Mouse (Mus musculus): ENCODE results near the gene Cdkl3. TPM values are rescaled to one million over a fixed set of nuclear protein-coding genes. Genes with fewer than 3 reads are reported as not detected.

Gene Cdkl3
- polyA plus RNA-seq, 1 experiment from 2014 or later = 1.6 TPM

DNA sequence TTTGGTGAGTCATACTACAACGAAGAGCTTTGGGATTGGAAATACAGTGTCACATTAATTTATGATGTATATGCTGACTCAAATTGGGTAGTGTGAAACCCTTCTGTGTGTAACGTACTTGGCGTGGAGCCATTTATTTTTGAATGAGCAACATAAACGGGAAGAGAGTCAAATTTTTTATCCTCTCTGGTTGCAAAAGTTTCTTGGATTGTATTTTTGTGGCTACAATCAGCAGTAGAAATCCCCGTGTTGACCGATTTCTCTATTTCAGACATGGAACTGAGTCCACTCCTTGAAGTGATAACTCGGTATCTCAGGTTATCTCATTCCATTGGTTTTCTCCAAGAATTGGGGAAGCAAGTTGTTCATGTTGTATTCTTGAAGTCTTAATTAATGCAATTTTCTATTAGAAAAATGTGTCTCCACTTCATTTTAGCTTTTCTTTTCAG is 95.8 kb downstream of the Cdkl3 start:
- 1% methylated on average over 7 of the region's 7 CpGs for WGBS (ENCODE audit: insufficient replicate concordance)
- H3K9me3 ChIP-seq (ENCODE audit: low read length) = no peaks in the 10 kb centered on the region
- no peaks in the 10 kb centered on the region for H3K27me3 ChIP-seq (ENCODE audit: insufficient read depth, low read length)
- no peak for TF ChIP-seq CTCF (IDR thresholded peaks at IDR 0.05; ENCODE audit: low read depth)
- TF ChIP-seq EP300 (IDR thresholded peaks at IDR 0.05; ENCODE audit: low read depth) = no peak
- peak overlapping the region; percentile 99 for H3K9ac ChIP-seq (replicated peaks)
- 0 out of 2 replicates have a peak, but pooled peaks cover 2% of the 10 kb centered on the region for H3K36me3 ChIP-seq (replicated peaks; ENCODE audit: insufficient read depth, low read length)
- peak overlapping the region; percentile 83 for H3K4me2 ChIP-seq (ENCODE audit: low read depth, low read length)
- H3K4me3 ChIP-seq (ENCODE audit: low read depth, low read length) = peak overlapping the region; percentile 81
- ATAC-seq (no peak), DNase-seq (no peak)
- H3K4me1 ChIP-seq (ENCODE audit: insufficient read depth) = peaks cover 45% of the 10 kb centered on the region
- peak overlapping the region; percentile 100 for H3K27ac ChIP-seq (ENCODE audit: low read depth)

DNA sequence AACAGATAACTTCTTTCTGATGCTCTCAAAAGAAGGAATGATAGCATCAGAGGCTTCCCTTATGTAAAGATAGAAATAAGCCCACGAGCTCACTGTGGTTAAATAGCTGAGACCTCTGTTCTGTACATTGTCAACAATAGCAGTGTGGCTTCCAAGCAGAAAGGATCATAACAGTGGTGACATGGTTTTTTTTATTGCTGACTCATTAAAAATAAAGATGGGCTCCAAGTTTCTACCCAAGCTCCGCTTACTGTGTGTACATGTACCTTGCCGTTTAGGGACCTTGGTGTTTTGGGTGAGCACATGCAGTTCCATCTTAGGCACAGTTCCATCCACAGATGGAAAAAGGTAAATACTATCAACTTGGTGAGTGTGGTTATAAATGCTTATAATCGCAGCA is 99.0 kb downstream of the Cdkl3 start:
- 0 out of 2 replicates have a peak, but pooled peaks cover 2% of the 10 kb centered on the region for H3K36me3 ChIP-seq (replicated peaks; ENCODE audit: insufficient read depth, low read length)
- no peak overlapping the region for H3K27ac ChIP-seq (ENCODE audit: low read depth)
- no peak overlapping the region; the same call in 1 of the 2 replicates for H3K9ac ChIP-seq (replicated peaks)
- DNase-seq = no peak
- WGBS (ENCODE audit: insufficient replicate concordance) = 60% methylated on average over 4 of the region's 4 CpGs
- no peaks in the 10 kb centered on the region for H3K9me3 ChIP-seq (ENCODE audit: low read length)
- no peak for ATAC-seq
- no peaks in the 10 kb centered on the region for H3K27me3 ChIP-seq (ENCODE audit: insufficient read depth, low read length)
- H3K4me2 ChIP-seq (ENCODE audit: low read depth, low read length) = no peak overlapping the region
- peaks cover 45% of the 10 kb centered on the region for H3K4me1 ChIP-seq (ENCODE audit: insufficient read depth)
- H3K4me3 ChIP-seq (ENCODE audit: low read depth, low read length) = no peak overlapping the region
- no peak for TF ChIP-seq CTCF (IDR thresholded peaks at IDR 0.05; ENCODE audit: low read depth)
- TF ChIP-seq EP300 (IDR thresholded peaks at IDR 0.05; ENCODE audit: low read depth) = no peak

DNA sequence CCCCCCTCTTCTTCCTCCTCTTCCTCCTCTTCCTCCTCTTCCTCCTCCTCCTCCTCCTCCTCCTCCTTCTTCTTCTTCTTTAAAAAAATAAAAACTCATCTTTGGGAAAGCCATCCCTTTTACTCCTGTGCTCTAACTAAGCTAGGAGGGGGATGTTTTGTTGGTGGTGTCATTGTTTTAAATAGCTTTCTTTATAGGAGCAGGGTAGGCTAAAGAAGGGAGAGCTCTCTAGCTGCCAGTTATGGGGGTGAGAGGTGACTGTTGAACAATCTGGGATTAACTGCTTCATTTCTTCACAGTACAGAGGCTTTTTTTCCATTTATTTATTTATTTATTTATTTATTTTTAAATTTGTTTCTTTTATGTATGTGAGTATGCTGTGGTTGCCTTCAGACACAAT is 101.5 kb downstream of the Cdkl3 start:
- ATAC-seq = no peak
- Histone ChIP-seq H3K36me3 (replicated peaks; ENCODE audit: insufficient read depth, low read length) (0 out of 2 replicates have a peak, but pooled peaks cover 2% of the 10 kb centered on the region), H3K4me2 (ENCODE audit: low read depth, low read length) (no peak overlapping the region), H3K4me3 (ENCODE audit: low read depth, low read length) (no peak overlapping the region), H3K9me3 (ENCODE audit: low read length) (no peaks in the 10 kb centered on the region), H3K9ac (replicated peaks) (no peak overlapping the region), H3K27me3 (ENCODE audit: insufficient read depth, low read length) (no peaks in the 10 kb centered on the region), H3K4me1 (ENCODE audit: insufficient read depth) (peaks cover 46% of the 10 kb centered on the region), H3K27ac (ENCODE audit: low read depth) (no peak overlapping the region)
- DNase-seq = no peak
- TF ChIP-seq CTCF (IDR thresholded peaks at IDR 0.05; ENCODE audit: low read depth) (no peak), EP300 (IDR thresholded peaks at IDR 0.05; ENCODE audit: low read depth) (no peak)

DNA sequence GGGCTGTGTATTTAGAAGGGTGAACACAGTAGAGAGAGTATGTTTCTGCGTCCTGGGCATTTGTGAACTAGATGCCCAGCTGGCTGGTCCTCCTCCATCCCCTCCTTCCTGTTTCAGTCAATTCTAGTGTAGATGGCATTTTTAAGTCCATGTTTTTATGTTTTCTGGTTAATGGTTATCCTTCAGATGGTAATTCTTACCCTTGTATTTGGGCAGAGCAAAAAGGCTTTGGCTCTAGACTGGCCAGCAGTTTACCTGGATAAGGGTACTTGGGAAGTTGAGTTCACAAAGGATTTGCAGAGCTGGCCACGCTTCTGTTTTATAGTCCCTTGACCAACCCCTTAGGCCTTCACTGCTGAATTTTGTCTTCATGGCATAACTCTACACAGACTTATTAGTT is 102.0 kb downstream of the Cdkl3 start:
- TF ChIP-seq EP300 (IDR thresholded peaks at IDR 0.05; ENCODE audit: low read depth) (no peak), CTCF (IDR thresholded peaks at IDR 0.05; ENCODE audit: low read depth) (no peak)
- Histone ChIP-seq H3K4me3 (ENCODE audit: low read depth, low read length) (no peak overlapping the region), H3K27me3 (ENCODE audit: insufficient read depth, low read length) (no peaks in the 10 kb centered on the region), H3K4me2 (ENCODE audit: low read depth, low read length) (no peak overlapping the region), H3K9ac (replicated peaks) (no peak overlapping the region), H3K9me3 (ENCODE audit: low read length) (no peaks in the 10 kb centered on the region), H3K4me1 (ENCODE audit: insufficient read depth) (peaks cover 40% of the 10 kb centered on the region), H3K27ac (ENCODE audit: low read depth) (no peak overlapping the region), H3K36me3 (replicated peaks; ENCODE audit: insufficient read depth, low read length) (0 out of 2 replicates have a peak, but pooled peaks cover 2% of the 10 kb centered on the region)
- ATAC-seq = no peak
- 84% methylated on average over 2 of the region's 2 CpGs for WGBS (ENCODE audit: insufficient replicate concordance)
- no peak for DNase-seq

DNA sequence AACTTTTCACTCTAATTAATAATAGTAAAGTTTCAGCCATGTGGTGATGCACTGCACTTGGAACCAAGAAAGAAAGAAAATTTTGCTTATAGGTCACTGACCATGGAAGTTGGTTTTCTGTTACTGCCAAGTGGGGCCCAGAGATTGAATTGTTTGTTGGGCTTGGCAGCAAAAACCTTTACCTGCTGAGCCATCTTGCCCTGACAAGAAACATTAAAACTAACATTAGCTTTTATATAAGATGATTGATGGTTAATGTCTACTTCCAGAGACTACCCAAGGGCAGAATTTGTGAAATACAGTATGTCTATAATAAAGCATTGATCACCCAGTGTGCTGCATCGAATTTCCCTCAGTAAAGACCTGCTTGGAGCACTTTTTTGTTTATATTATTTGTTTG is 102.4 kb downstream of the Cdkl3 start:
- TF ChIP-seq CTCF (IDR thresholded peaks at IDR 0.05; ENCODE audit: low read depth) (no peak), EP300 (IDR thresholded peaks at IDR 0.05; ENCODE audit: low read depth) (no peak)
- DNase-seq = no peak
- no peak for ATAC-seq
- Histone ChIP-seq H3K4me1 (ENCODE audit: insufficient read depth) (peaks cover 36% of the 10 kb centered on the region), H3K4me3 (ENCODE audit: low read depth, low read length) (no peak overlapping the region), H3K9me3 (ENCODE audit: low read length) (no peaks in the 10 kb centered on the region), H3K9ac (replicated peaks) (no peak overlapping the region), H3K27me3 (ENCODE audit: insufficient read depth, low read length) (no peaks in the 10 kb centered on the region), H3K4me2 (ENCODE audit: low read depth, low read length) (no peak overlapping the region), H3K27ac (ENCODE audit: low read depth) (no peak overlapping the region), H3K36me3 (replicated peaks; ENCODE audit: insufficient read depth, low read length) (no peaks in the 10 kb centered on the region)
- WGBS (ENCODE audit: insufficient replicate concordance) = 92% methylated on average over 1 of the region's 1 CpGs

DNA sequence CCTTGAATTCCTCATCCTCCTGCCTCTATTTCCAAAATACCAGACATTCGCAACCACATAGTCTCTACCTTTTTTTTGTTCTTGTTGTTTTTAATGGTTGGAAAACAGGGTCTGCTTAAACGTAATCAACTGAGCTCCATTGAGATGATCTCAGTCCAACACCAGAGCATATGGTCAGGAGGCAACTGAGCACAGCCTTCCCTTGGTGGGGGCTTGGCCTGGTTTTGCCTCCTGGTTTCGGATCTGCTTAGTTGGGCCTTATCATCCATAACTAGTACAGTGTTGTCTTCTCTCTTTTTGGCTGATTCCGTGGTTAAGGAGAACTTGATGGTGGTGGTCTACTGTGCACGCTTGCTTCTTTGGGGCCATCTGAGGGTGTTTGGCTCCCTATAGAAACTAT is 104.8 kb downstream of the Cdkl3 start:
- no peak for TF ChIP-seq EP300 (IDR thresholded peaks at IDR 0.05; ENCODE audit: low read depth)
- no peak for TF ChIP-seq CTCF (IDR thresholded peaks at IDR 0.05; ENCODE audit: low read depth)
- Histone ChIP-seq H3K4me1 (ENCODE audit: insufficient read depth) (peaks cover 26% of the 10 kb centered on the region), H3K36me3 (replicated peaks; ENCODE audit: insufficient read depth, low read length) (peaks cover 6% of the 10 kb centered on the region), H3K4me2 (ENCODE audit: low read depth, low read length) (no peak overlapping the region), H3K9me3 (ENCODE audit: low read length) (no peaks in the 10 kb centered on the region), H3K9ac (replicated peaks) (no peak overlapping the region), H3K27me3 (ENCODE audit: insufficient read depth, low read length) (no peaks in the 10 kb centered on the region), H3K27ac (ENCODE audit: low read depth) (no peak overlapping the region), H3K4me3 (ENCODE audit: low read depth, low read length) (no peak overlapping the region)
- no peak for DNase-seq
- ATAC-seq = no peak
- 78% methylated on average over 5 of the region's 5 CpGs for WGBS (ENCODE audit: insufficient replicate concordance)

DNA sequence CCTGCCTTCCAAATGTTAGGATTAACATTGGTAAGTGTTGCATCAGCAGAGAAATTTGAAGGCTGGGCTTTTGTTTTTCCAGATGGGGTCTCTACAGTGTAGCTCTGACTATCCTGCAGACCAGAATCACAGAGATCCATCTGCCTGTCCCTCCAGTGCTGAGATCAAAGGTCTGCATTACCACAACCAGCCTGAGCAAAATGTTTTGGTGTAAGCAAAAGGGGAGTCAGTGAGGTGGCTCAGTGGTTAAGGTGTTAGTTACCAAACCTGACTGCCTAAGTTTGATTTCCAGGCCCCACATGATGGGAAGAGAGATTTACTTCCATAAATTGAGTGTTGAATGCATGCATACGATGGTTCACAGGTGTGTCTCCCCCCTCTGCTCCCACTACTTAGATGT is 105.4 kb downstream of the Cdkl3 start:
- H3K27me3 ChIP-seq (ENCODE audit: insufficient read depth, low read length) = no peaks in the 10 kb centered on the region
- no peak for ATAC-seq
- peaks cover 10% of the 10 kb centered on the region for H3K36me3 ChIP-seq (replicated peaks; ENCODE audit: insufficient read depth, low read length)
- peaks cover 22% of the 10 kb centered on the region for H3K4me1 ChIP-seq (ENCODE audit: insufficient read depth)
- no peak overlapping the region for H3K27ac ChIP-seq (ENCODE audit: low read depth)
- TF ChIP-seq CTCF (IDR thresholded peaks at IDR 0.05; ENCODE audit: low read depth) = no peak
- TF ChIP-seq EP300 (IDR thresholded peaks at IDR 0.05; ENCODE audit: low read depth) = no peak
- no peak for DNase-seq
- no peak overlapping the region for H3K4me3 ChIP-seq (ENCODE audit: low read depth, low read length)
- no peak overlapping the region for H3K4me2 ChIP-seq (ENCODE audit: low read depth, low read length)
- no peak overlapping the region for H3K9ac ChIP-seq (replicated peaks)
- no peaks in the 10 kb centered on the region for H3K9me3 ChIP-seq (ENCODE audit: low read length)
- 76% methylated on average over 1 of the region's 1 CpGs for WGBS (ENCODE audit: insufficient replicate concordance)
